Mouse (Mus musculus) heart, adult 2 months (tissue): ENCODE measurements at regions not wholly inside any gene's neighbourhood (a gene's known extent, or its start where the extent isn't known, plus 50 kb on each side); places are given as distances from the start of the nearest gene placed in this dataset.

ENCODE experiments used
- DNase-seq, 2 experiments: peaks; one replicate each; pipeline ENCODE4 v3.0.0; 2021
- H3K27ac ChIP-seq: fragments of 200-600 bp; 2 replicates; pipeline ENCODE4 v1.8.1; 2022
- H3K27me3 ChIP-seq: fragments of 200-500 bp; 2 replicates; pipeline ENCODE4 v1.6.1; 2012; ENCODE audit warnings: mild to moderate bottlenecking, low read length, inconsistent platforms, mixed read lengths; ENCODE audit not compliant: control insufficient read depth, insufficient read depth
- H3K36me3 ChIP-seq: fragments of 200-500 bp; 2 replicates; pipeline ENCODE4 v1.6.1; 2012; ENCODE audit warnings: low read length, inconsistent platforms; ENCODE audit not compliant: control insufficient read depth, insufficient read depth
- H3K4me1 ChIP-seq: fragments of 200-500 bp; 2 replicates; pipeline ENCODE4 v1.6.1; 2011; ENCODE audit warnings: low read length; ENCODE audit not compliant: control insufficient read depth, insufficient read depth
- H3K4me3 ChIP-seq: fragments of 200-600 bp; 2 replicates; pipeline ENCODE4 v1.8.1; 2022
- H3K79me2 ChIP-seq: fragments of 200-500 bp; replicated peaks from 2 replicates; pipeline ENCODE4 v1.6.1; 2012; ENCODE audit warnings: mild to moderate bottlenecking, inconsistent platforms, low read length, moderate library complexity, mixed read lengths; ENCODE audit not compliant: control insufficient read depth, insufficient read depth
- H3K9ac ChIP-seq: fragments of 200-500 bp; 2 replicates; pipeline ENCODE4 v1.6.1; 2012; ENCODE audit warnings: low read depth, mild to moderate bottlenecking, control low read depth, inconsistent platforms, low read length, mixed read lengths
- CTCF ChIP-seq: fragments of 200-600 bp; IDR thresholded peaks from 2 replicates; pipeline ENCODE4 v1.8.1; 2022; ENCODE audit warnings: antibody characterized with exemption, mild to moderate bottlenecking, moderate library complexity
- EP300 ChIP-seq: fragments of 200-500 bp; IDR thresholded peaks from 2 replicates; pipeline ENCODE4 v1.6.1; 2011; ENCODE audit warnings: low read depth, low read length, control low read depth; ENCODE audit not compliant: insufficient read depth
- POLR2A ChIP-seq: fragments of 200-500 bp; IDR thresholded peaks from 2 replicates; pipeline ENCODE4 v1.6.1; 2011; ENCODE audit warnings: mild to moderate bottlenecking, low read depth, low read length, control low read depth; ENCODE audit not compliant: insufficient read depth
- whole genome bisulfite sequencing: fragments of 180-500 bp; shearing (Covaris S2); methylation state at CpG from one replicate; pipeline ENCODE4 v1.1.7; 2018; 5-methylcytosine and 5-hydroxymethylcytosine counted together
- intact Hi-C: fragments of 180-260 bp; cut with DNase I; formaldehyde crosslinking; loops from one replicate; pipeline ENCODE4 v1.15.1; 2025

GRCm38 (mm10) chr7:145112146-145112830 lies 95.6 kb downstream of the 1810010D01Rik start:
- Histone ChIP-seq H3K27me3 (no peaks in the 10 kb centered on the region), H3K27ac (peak overlapping the region; percentile 95), H3K4me1 (peaks cover 39% of the 10 kb centered on the region), H3K4me3 (peak overlapping the region; percentile 6), H3K36me3 (no peaks in the 10 kb centered on the region), H3K9ac (no peak overlapping the region), H3K79me2 (no peaks in the 10 kb centered on the region)
- intact Hi-C loops: loop anchor here (2.0 kb wide), 1 partner anchor 81 kb away; no protein-coding TSS in a partner anchor
- peak in 1 of 2 experiments; percentile 28 for DNase-seq
- TF ChIP-seq EP300: no peak

GRCm38 (mm10) chr7:145111252-145112131 lies 96.4 kb downstream of the 1810010D01Rik start:
- Histone ChIP-seq H3K9ac (peak overlapping the region; percentile 54), H3K4me1 (peaks cover 42% of the 10 kb centered on the region), H3K27me3 (no peaks in the 10 kb centered on the region), H3K27ac (peak overlapping the region; percentile 95), H3K4me3 (peak overlapping the region; percentile 46), H3K79me2 (no peaks in the 10 kb centered on the region), H3K36me3 (no peaks in the 10 kb centered on the region)
- intact Hi-C loops: loop anchor here (1.0 to 2.0 kb wide), 5 partner anchors 29 to 172 kb away; partner anchors contain the start of gene Ccnd1
- WGBS: 11% methylated on average over 20 of the region's 20 CpGs
- TF ChIP-seq EP300 (0 out of 2 replicates have a peak, but pooled peaks have one; percentile 63), POLR2A (peak; percentile 59), CTCF (no peak)
- DNase-seq: peak; percentile 89 to 91

- Histone ChIP-seq H3K9ac (peak overlapping the region; percentile 54), H3K27ac (peak overlapping the region; percentile 95), H3K79me2 (no peaks in the 10 kb centered on the region), H3K27me3 (no peaks in the 10 kb centered on the region), H3K36me3 (no peaks in the 10 kb centered on the region), H3K4me1 (peaks cover 42% of the 10 kb centered on the region), H3K4me3 (peak overlapping the region; percentile 46; the same call in 1 of the 2 replicates)
- intact Hi-C loops: loop anchor here (1.0 to 2.0 kb wide), 4 partner anchors 28 to 171 kb away; partner anchors contain the start of gene Ccnd1
- no peak for TF ChIP-seq CTCF
- 0 out of 2 replicates have a peak, but pooled peaks have one; percentile 27 for TF ChIP-seq EP300
- peak; percentile 27; the same call in 1 of the 2 replicates for TF ChIP-seq POLR2A
- peak; percentile 67 to 83 for DNase-seq
- 32% methylated on average over 10 of the region's 10 CpGs for WGBS
Measured at GRCm38 (mm10) chr7:145110657-145111251, 97.2 kb downstream of the 1810010D01Rik start.

- Histone ChIP-seq H3K36me3 (no peaks in the 10 kb centered on the region), H3K4me3 (no peak overlapping the region), H3K79me2 (no peaks in the 10 kb centered on the region), H3K4me1 (peaks cover 42% of the 10 kb centered on the region), H3K9ac (no peak overlapping the region), H3K27ac (peak overlapping the region; percentile 95), H3K27me3 (no peaks in the 10 kb centered on the region)
- DNase-seq: no peak
- 72% methylated on average over 3 of the region's 3 CpGs for WGBS
- intact Hi-C loops: loop anchor here (2.0 kb wide), 1 partner anchor 27 kb away; no protein-coding TSS in a partner anchor
- TF ChIP-seq POLR2A (no peak), EP300 (no peak), CTCF (no peak)
Measured at GRCm38 (mm10) chr7:145110028-145110427, 97.9 kb downstream of the 1810010D01Rik start.

- no peaks in the 10 kb centered on the region for H3K36me3 ChIP-seq
- intact Hi-C loops: no loop called here
- no peak overlapping the region for H3K4me3 ChIP-seq
- 81% methylated on average over 4 of the region's 4 CpGs for WGBS
- no peak overlapping the region for H3K9ac ChIP-seq
- no peak for DNase-seq
- H3K79me2 ChIP-seq: no peaks in the 10 kb centered on the region
- no peak overlapping the region for H3K27ac ChIP-seq
- no peaks in the 10 kb centered on the region for H3K27me3 ChIP-seq
- TF ChIP-seq POLR2A (no peak), EP300 (no peak), CTCF (no peak)
- H3K4me1 ChIP-seq: peaks cover 37% of the 10 kb centered on the region
Measured at GRCm38 (mm10) chr7:145109471-145109870, 98.4 kb downstream of the 1810010D01Rik start.
